28 mouse cellular contexts compared by ENCODE assay signal in the genomic region with DNA sequence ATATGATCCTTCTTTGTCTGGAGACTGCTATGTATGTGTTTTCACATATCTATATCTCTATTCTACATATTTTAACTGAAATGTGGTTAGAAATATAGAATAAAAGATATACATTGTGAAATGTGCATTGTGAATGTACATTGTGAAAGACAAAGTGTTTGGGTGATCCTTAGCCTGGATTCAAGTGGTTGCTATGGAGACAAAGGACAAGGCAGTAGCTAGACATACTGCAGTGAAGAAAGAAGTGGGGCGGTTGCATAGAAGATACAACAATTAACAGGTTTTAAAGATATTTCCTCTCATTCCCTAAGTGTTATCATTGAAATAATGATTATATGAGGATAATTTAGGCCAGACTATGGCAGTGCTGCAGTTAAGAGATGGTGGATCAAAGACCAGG.
DNase-seq lines count a peak whose midpoint lies in the region; ATAC-seq and TF ChIP-seq lines count a peak whose summit lies in the region.
"Had no signal": no experiment of that assay in that cellular context is flagged by ENCODE, and none has a peak within 500 bp of the region (broad histone marks: within the 10 kb centered on the region; RNA-seq: fewer than 3 reads in every experiment).

No protein-coding gene starts in this region.

- no peaks in the 10 kb centered on the region for H3K27me3 ChIP-seq in forebrain, embryonic 14.5 days (replicated peaks; ENCODE audit: control insufficient read depth, insufficient read depth, low read length)
- H3K27me3 ChIP-seq in forebrain, embryonic 10.5 days (ENCODE audit: poor library complexity, severe bottlenecking), result no peaks in the 10 kb centered on the region
- no peaks in the 10 kb centered on the region for H3K27me3 ChIP-seq in hindbrain, embryonic 16.5 days (replicated peaks; ENCODE audit: control insufficient read depth, insufficient read depth, low read length)
- H3K27me3 ChIP-seq in hindbrain, embryonic 12.5 days, result no peaks in the 10 kb centered on the region
- H3K27me3 ChIP-seq in midbrain, embryonic 12.5 days, result no peaks in the 10 kb centered on the region
- H3K27me3 ChIP-seq in midbrain, postnatal 0 days (ENCODE audit: insufficient read depth, low read length), result no peaks in the 10 kb centered on the region
- H3K27me3 ChIP-seq: embryonic facial prominence, embryonic 15.5 days; hindbrain, embryonic 15.5 days; intestine, embryonic 15.5 days; limb, embryonic 12.5 days; lung, embryonic 15.5 days; stomach, embryonic 15.5 days had no signal

- no peak; the same call in 1 of the 2 replicates for ATAC-seq in forebrain, embryonic 14.5 days
- peak; percentile 74; the same call in 1 of the 2 replicates for ATAC-seq in hindbrain, embryonic 16.5 days
- no peak for ATAC-seq in hindbrain, embryonic 12.5 days (ENCODE audit: low FRiP score)
- 0 out of 2 replicates have a peak, but pooled peaks have one; percentile 27 for ATAC-seq in midbrain, embryonic 12.5 days (ENCODE audit: low FRiP score, low read depth)
- ATAC-seq in midbrain, postnatal 0 days (ENCODE audit: low FRiP score), result no peak
- ATAC-seq: intestine, embryonic 15.5 days had no signal

- WGBS in forebrain, embryonic 14.5 days, result 39% methylated on average over 1 of the region's 1 CpGs
- WGBS in forebrain, embryonic 10.5 days, result 67% methylated on average over 1 of the region's 1 CpGs
- WGBS in hindbrain, embryonic 16.5 days, result 29% methylated on average over 1 of the region's 1 CpGs
- 43% methylated on average over 1 of the region's 1 CpGs for WGBS in hindbrain, embryonic 12.5 days
- WGBS in midbrain, embryonic 12.5 days, result 44% methylated on average over 1 of the region's 1 CpGs
- WGBS in midbrain, postnatal 0 days, result 31% methylated on average over 1 of the region's 1 CpGs

- H3K9ac ChIP-seq in forebrain, embryonic 14.5 days (ENCODE audit: low read length), result no peak overlapping the region
- H3K9ac ChIP-seq in hindbrain, embryonic 16.5 days (ENCODE audit: low read depth, low read length), result no peak overlapping the region
- H3K9ac ChIP-seq in hindbrain, embryonic 12.5 days, result no peak overlapping the region
- H3K9ac ChIP-seq in midbrain, embryonic 12.5 days (replicated peaks), result no peak overlapping the region
- no peak overlapping the region for H3K9ac ChIP-seq in midbrain, postnatal 0 days (replicated peaks; ENCODE audit: low read length, poor library complexity, severe bottlenecking)
- H3K9ac ChIP-seq: embryonic facial prominence, embryonic 15.5 days; hindbrain, embryonic 15.5 days; intestine, embryonic 15.5 days; limb, embryonic 12.5 days; lung, embryonic 15.5 days; stomach, embryonic 15.5 days had no signal

- no peaks in the 10 kb centered on the region for H3K9me3 ChIP-seq in forebrain, embryonic 14.5 days (replicated peaks; ENCODE audit: control insufficient read depth, low read length)
- no peaks in the 10 kb centered on the region for H3K9me3 ChIP-seq in forebrain, embryonic 10.5 days
- no peaks in the 10 kb centered on the region for H3K9me3 ChIP-seq in hindbrain, embryonic 16.5 days (ENCODE audit: control insufficient read depth, low read length)
- no peaks in the 10 kb centered on the region for H3K9me3 ChIP-seq in hindbrain, embryonic 12.5 days (replicated peaks)
- H3K9me3 ChIP-seq in midbrain, embryonic 12.5 days, result no peaks in the 10 kb centered on the region
- H3K9me3 ChIP-seq in midbrain, postnatal 0 days (ENCODE audit: low read length), result no peaks in the 10 kb centered on the region
- H3K9me3 ChIP-seq: embryonic facial prominence, embryonic 10.5 days; embryonic facial prominence, embryonic 15.5 days; G1E; hindbrain, embryonic 15.5 days; intestine, embryonic 15.5 days; limb, embryonic 12.5 days; lung, embryonic 15.5 days; stomach, embryonic 15.5 days had no signal

- H3K4me1 ChIP-seq in forebrain, embryonic 14.5 days (ENCODE audit: control insufficient read depth, insufficient read depth, low read length), result no peaks in the 10 kb centered on the region
- H3K4me1 ChIP-seq in forebrain, embryonic 10.5 days, result no peaks in the 10 kb centered on the region; the same call in 1 of the 2 replicates
- no peaks in the 10 kb centered on the region for H3K4me1 ChIP-seq in hindbrain, embryonic 16.5 days (ENCODE audit: control insufficient read depth, insufficient read depth, low read depth, low read length)
- no peaks in the 10 kb centered on the region for H3K4me1 ChIP-seq in hindbrain, embryonic 12.5 days
- H3K4me1 ChIP-seq in midbrain, embryonic 12.5 days, result peaks cover 4% of the 10 kb centered on the region; the same call in 1 of the 2 replicates
- no peaks in the 10 kb centered on the region for H3K4me1 ChIP-seq in midbrain, postnatal 0 days (ENCODE audit: insufficient read depth, low read length)
- H3K4me1 ChIP-seq: embryonic facial prominence, embryonic 10.5 days; embryonic facial prominence, embryonic 15.5 days; intestine, embryonic 15.5 days; limb, embryonic 12.5 days; lung, embryonic 15.5 days; stomach, embryonic 15.5 days had no signal

- H3K27ac ChIP-seq in forebrain, embryonic 14.5 days (ENCODE audit: low read depth, low read length), result no peak overlapping the region
- no peak overlapping the region for H3K27ac ChIP-seq in forebrain, embryonic 10.5 days
- no peak overlapping the region for H3K27ac ChIP-seq in hindbrain, embryonic 16.5 days (ENCODE audit: low read depth, low read length)
- H3K27ac ChIP-seq in hindbrain, embryonic 12.5 days, result no peak overlapping the region
- no peak overlapping the region for H3K27ac ChIP-seq in midbrain, embryonic 12.5 days (replicated peaks)
- H3K27ac ChIP-seq in midbrain, postnatal 0 days (ENCODE audit: low read depth, low read length), result 0 out of 2 replicates have a peak overlapping the region, but pooled peaks have one; percentile 38
- H3K27ac ChIP-seq: embryonic facial prominence, embryonic 10.5 days; embryonic facial prominence, embryonic 15.5 days; hindbrain, embryonic 15.5 days; intestine, embryonic 15.5 days; layer of hippocampus, adult 2 months; left cerebral cortex, adult 2 months; limb, embryonic 12.5 days; lung, embryonic 15.5 days; stomach, embryonic 15.5 days had no signal

- H3K4me3 ChIP-seq in forebrain, embryonic 14.5 days (ENCODE audit: low read depth, low read length), result no peak overlapping the region
- H3K4me3 ChIP-seq in forebrain, embryonic 10.5 days, result no peak overlapping the region
- H3K4me3 ChIP-seq in hindbrain, embryonic 16.5 days (ENCODE audit: low read length), result no peak overlapping the region
- H3K4me3 ChIP-seq in hindbrain, embryonic 12.5 days, result no peak overlapping the region
- H3K4me3 ChIP-seq in midbrain, embryonic 12.5 days, result no peak overlapping the region
- H3K4me3 ChIP-seq in midbrain, postnatal 0 days (ENCODE audit: low read depth, low read length), result no peak overlapping the region
- H3K4me3 ChIP-seq: embryonic facial prominence, embryonic 10.5 days; embryonic facial prominence, embryonic 15.5 days; hindbrain, embryonic 15.5 days; intestine, embryonic 15.5 days; layer of hippocampus, adult 2 months; left cerebral cortex, adult 2 months; limb, embryonic 12.5 days; lung, embryonic 15.5 days; stomach, embryonic 15.5 days had no signal

- no peak overlapping the region for H3K4me2 ChIP-seq in forebrain, embryonic 14.5 days (ENCODE audit: low read length)
- no peak overlapping the region for H3K4me2 ChIP-seq in hindbrain, embryonic 16.5 days (ENCODE audit: low read length)
- H3K4me2 ChIP-seq in hindbrain, embryonic 12.5 days (replicated peaks), result no peak overlapping the region
- no peak overlapping the region for H3K4me2 ChIP-seq in midbrain, embryonic 12.5 days (replicated peaks)
- no peak overlapping the region for H3K4me2 ChIP-seq in midbrain, postnatal 0 days (ENCODE audit: low read depth, low read length, poor library complexity, severe bottlenecking)
- H3K4me2 ChIP-seq: embryonic facial prominence, embryonic 15.5 days; hindbrain, embryonic 15.5 days; intestine, embryonic 15.5 days; limb, embryonic 12.5 days; liver, embryonic 11.5 days; lung, embryonic 15.5 days; stomach, embryonic 15.5 days had no signal

- H3K36me3 ChIP-seq in forebrain, embryonic 14.5 days (ENCODE audit: control insufficient read depth, insufficient read depth, low read length), result no peaks in the 10 kb centered on the region
- H3K36me3 ChIP-seq in forebrain, embryonic 10.5 days (replicated peaks), result no peaks in the 10 kb centered on the region
- H3K36me3 ChIP-seq in hindbrain, embryonic 16.5 days (ENCODE audit: control insufficient read depth, insufficient read depth, low read length), result peaks cover 4% of the 10 kb centered on the region; the same call in 1 of the 2 replicates
- H3K36me3 ChIP-seq in hindbrain, embryonic 12.5 days, result no peaks in the 10 kb centered on the region
- no peaks in the 10 kb centered on the region for H3K36me3 ChIP-seq in midbrain, embryonic 12.5 days
- H3K36me3 ChIP-seq in midbrain, postnatal 0 days (ENCODE audit: insufficient read depth, low read length), result peaks cover 6% of the 10 kb centered on the region; the same call in 1 of the 2 replicates
- H3K36me3 ChIP-seq: embryonic facial prominence, embryonic 10.5 days; embryonic facial prominence, embryonic 15.5 days; G1E; intestine, embryonic 15.5 days; limb, embryonic 12.5 days; lung, embryonic 15.5 days; stomach, embryonic 15.5 days had no signal

- DNase-seq in forebrain, embryonic 14.5 days (ENCODE audit: low spot score), result peak; percentile 49
- no peak for DNase-seq in forebrain, embryonic 10.5 days (ENCODE audit: extremely low spot score, low spot score)
- peak; percentile 27 for DNase-seq in midbrain, postnatal 0 days (ENCODE audit: low spot score)
- DNase-seq in cerebellum, adult 8-10 months, result no peak
- no peak for DNase-seq in heart, postnatal 4 days
- DNase-seq: adrenal gland, postnatal 25 days; cerebellum, adult 2 months; cerebellum, postnatal 25 days; gastrocnemius, postnatal 10 days; heart, postnatal 14 days; kidney, adult 2 months; kidney, postnatal 36 days; lung, postnatal 36 days; right cerebral cortex, postnatal 14 days had no signal

- TF ChIP-seq CTCF in midbrain, postnatal 0 days (IDR thresholded peaks at IDR 0.05), result no peak

Comparison
In these comparisons a context has a peak if more than half of its experiments do, and no peak if none do; other contexts are left out.
1. ATAC-seq: peak in hindbrain, embryonic 16.5 days (single experiment) and midbrain, embryonic 12.5 days (single experiment); none in forebrain, embryonic 14.5 days (single experiment), hindbrain, embryonic 12.5 days (single experiment) and midbrain, postnatal 0 days (single experiment).
2. DNase-seq: peak in forebrain, embryonic 14.5 days (single experiment) and midbrain, postnatal 0 days (single experiment); none in forebrain, embryonic 10.5 days (single experiment), cerebellum, adult 8-10 months (single experiment) and heart, postnatal 4 days (single experiment).